Mouse (Mus musculus): ENCODE measurements around the gene 0610037L13Rik. TPM values are rescaled to one million over a fixed set of nuclear protein-coding genes. Genes with fewer than 3 reads are reported as not detected.

0610037L13Rik gene
- polyA plus RNA-seq, 1 experiment from 2014 or later = 90.7 TPM

- no peak for DNase-seq (ENCODE audit: low spot score)
- Histone ChIP-seq H3K36me3 (ENCODE audit: control insufficient read depth, insufficient read depth, low read length) (no peaks in the 10 kb centered on the region), H3K4me2 (no peak overlapping the region), H3K27ac (ENCODE audit: low read depth, low read length) (no peak overlapping the region), H3K9ac (ENCODE audit: low read depth, low read length) (no peak overlapping the region), H3K9me3 (ENCODE audit: control insufficient read depth, low read length) (no peaks in the 10 kb centered on the region), H3K4me3 (ENCODE audit: low read depth, low read length) (no peak overlapping the region), H3K4me1 (replicated peaks; ENCODE audit: control insufficient read depth, insufficient read depth, low read length) (no peaks in the 10 kb centered on the region), H3K27me3 (replicated peaks; ENCODE audit: control insufficient read depth, insufficient read depth, low read length) (no peaks in the 10 kb centered on the region)
- WGBS = 88% methylated on average over 7 of the region's 7 CpGs
- ATAC-seq (replicated peaks; ENCODE audit: low FRiP score) = no peak
These were observed 53.1 kb downstream of the 0610037L13Rik start for GRCm38 (mm10) chr4:107942741-107943140.

- no peak overlapping the region for H3K4me3 ChIP-seq (ENCODE audit: low read depth, low read length)
- H3K27me3 ChIP-seq (replicated peaks; ENCODE audit: control insufficient read depth, insufficient read depth, low read length) = no peaks in the 10 kb centered on the region
- no peak for DNase-seq (ENCODE audit: low spot score)
- 76% methylated on average over 2 of the region's 2 CpGs for WGBS
- no peak overlapping the region for H3K9ac ChIP-seq (ENCODE audit: low read depth, low read length)
- ATAC-seq (replicated peaks; ENCODE audit: low FRiP score) = no peak
- H3K36me3 ChIP-seq (ENCODE audit: control insufficient read depth, insufficient read depth, low read length) = no peaks in the 10 kb centered on the region
- H3K4me2 ChIP-seq = no peak overlapping the region
- no peak overlapping the region for H3K27ac ChIP-seq (ENCODE audit: low read depth, low read length)
- no peaks in the 10 kb centered on the region for H3K4me1 ChIP-seq (replicated peaks; ENCODE audit: control insufficient read depth, insufficient read depth, low read length)
- no peaks in the 10 kb centered on the region for H3K9me3 ChIP-seq (ENCODE audit: control insufficient read depth, low read length)
These were observed 54.5 kb downstream of the 0610037L13Rik start for GRCm38 (mm10) chr4:107944141-107944540.

Other genes with a start within 250 kb of the 0610037L13Rik start
- not detected in 2 replicates for gene Dmrtb1, start 205.6 kb upstream of the 0610037L13Rik start, polyA plus RNA-seq (2014; fragmentation: Nextera tagmentation; extraction: Ambion mirVana)
- gene Lrp8, start 87.6 kb upstream of the 0610037L13Rik start, polyA plus RNA-seq (2014; fragmentation: Nextera tagmentation; extraction: Ambion mirVana) = 5.3 and 5.9 TPM in 2 replicates
- 215 and 224 TPM in 2 replicates for gene Magoh, start 10.1 kb upstream of the 0610037L13Rik start, polyA plus RNA-seq (2014; fragmentation: Nextera tagmentation; extraction: Ambion mirVana)
- 52.8 and 63.7 TPM in 2 replicates for gene Cpt2, start 33.8 kb downstream of the 0610037L13Rik start, polyA plus RNA-seq (2014; fragmentation: Nextera tagmentation; extraction: Ambion mirVana)
- not detected in 2 replicates for gene Slc1a7, start 78.5 kb downstream of the 0610037L13Rik start, polyA plus RNA-seq (2014; fragmentation: Nextera tagmentation; extraction: Ambion mirVana)
- 0.40 and 0.92 TPM in 2 replicates for gene Podn, start 206.6 kb downstream of the 0610037L13Rik start, polyA plus RNA-seq (2014; fragmentation: Nextera tagmentation; extraction: Ambion mirVana)